Mouse (Mus musculus) embryo, embryonic 9.5 days (tissue): ENCODE measurements around the gene Rora.

ENCODE experiments used
- DNase-seq: peaks from one replicate; pipeline ENCODE4 v3.0.0-alpha.2; 2017; ENCODE audit errors: extremely low spot score

Gene Rora

GRCm38 (mm10) chr9:69137398-69137797 is 483.8 kb downstream of the Rora start:
- DNase-seq = no peak

- no peak for DNase-seq
Observed at GRCm38 (mm10) chr9:69140144-69140543, 486.6 kb downstream of the Rora start.

- peak; percentile 34 for DNase-seq
Observed at GRCm38 (mm10) chr9:69141859-69142258, 488.3 kb downstream of the Rora start.

- DNase-seq = no peak
Observed at GRCm38 (mm10) chr9:69146937-69147336, 493.4 kb downstream of the Rora start.

- no peak for DNase-seq
Observed at GRCm38 (mm10) chr9:69150224-69150623, 496.6 kb downstream of the Rora start.

- no peak for DNase-seq
Observed at GRCm38 (mm10) chr9:69154684-69155083, 501.1 kb downstream of the Rora start.

- DNase-seq = no peak
Observed at GRCm38 (mm10) chr9:69155836-69156595, 502.4 kb downstream of the Rora start.

- DNase-seq = no peak
Observed at GRCm38 (mm10) chr9:69160818-69161217, 507.2 kb downstream of the Rora start.

- no peak for DNase-seq
Observed at GRCm38 (mm10) chr9:69164653-69165052, 511.1 kb downstream of the Rora start.

- no peak for DNase-seq
Observed at GRCm38 (mm10) chr9:69165096-69165836, 511.7 kb downstream of the Rora start.

GRCm38 (mm10) chr9:69174061-69174460 is 520.5 kb downstream of the Rora start:
- no peak for DNase-seq

- DNase-seq = no peak
Observed at GRCm38 (mm10) chr9:69174527-69175116, 521.0 kb downstream of the Rora start.

- DNase-seq = no peak
Observed at GRCm38 (mm10) chr9:69176988-69177387, 523.4 kb downstream of the Rora start.

GRCm38 (mm10) chr9:69179224-69179623 is 525.6 kb downstream of the Rora start:
- DNase-seq = no peak

GRCm38 (mm10) chr9:69180961-69181360 is 527.4 kb downstream of the Rora start:
- DNase-seq = no peak

GRCm38 (mm10) chr9:69181411-69181810 is 527.8 kb downstream of the Rora start:
- DNase-seq = no peak

- DNase-seq = no peak
Observed at GRCm38 (mm10) chr9:69183888-69184287, 530.3 kb downstream of the Rora start.

GRCm38 (mm10) chr9:69190726-69191125 is 537.1 kb downstream of the Rora start:
- no peak for DNase-seq

- no peak for DNase-seq
Observed at GRCm38 (mm10) chr9:69192446-69192845, 538.9 kb downstream of the Rora start.

- DNase-seq = no peak
Observed at GRCm38 (mm10) chr9:69194638-69195605, 541.3 kb downstream of the Rora start.

GRCm38 (mm10) chr9:69213796-69214195 is 560.2 kb downstream of the Rora start:
- no peak for DNase-seq

GRCm38 (mm10) chr9:69224841-69225240 is 571.3 kb downstream of the Rora start:
- DNase-seq = no peak
